10 mouse cellular contexts compared by ENCODE assay signal in the genomic region with DNA sequence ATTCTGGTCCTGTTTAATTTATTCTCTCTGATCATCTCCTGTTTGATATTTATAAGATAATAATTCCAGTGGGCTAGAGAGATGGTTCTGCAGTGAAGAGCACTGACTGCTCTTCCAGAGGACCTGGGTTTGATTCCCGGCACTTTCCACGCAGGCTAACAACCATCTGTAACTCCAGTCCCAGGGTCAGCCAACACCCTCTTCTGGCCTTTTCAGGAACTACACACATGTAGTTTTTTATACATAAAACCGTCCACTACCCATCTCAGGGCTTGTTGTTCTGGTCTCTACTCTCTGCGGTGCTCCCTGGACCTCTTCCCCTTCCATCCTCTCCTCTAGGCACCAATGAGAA. TPM values are rescaled to one million over a fixed set of nuclear protein-coding genes. Genes with fewer than 3 reads are reported as not detected.
DNase-seq lines count a peak whose midpoint lies in the region; ATAC-seq and TF ChIP-seq lines count a peak whose summit lies in the region.
"Had no signal": no experiment of that assay in that cellular context is flagged by ENCODE, and none has a peak within 500 bp of the region (broad histone marks: within the 10 kb centered on the region; RNA-seq: fewer than 3 reads in every experiment).

No protein-coding gene starts in this region.

- H3K4me3 ChIP-seq in gastrocnemius, adult 2 months, result peak overlapping the region; percentile 64
- no peak overlapping the region for H3K4me3 ChIP-seq in kidney, embryonic 15.5 days (replicated peaks)
- H3K4me3 ChIP-seq in embryonic fibroblast, embryonic 13.5 days (ENCODE audit: insufficient read depth, low read length), result no peak overlapping the region
- H3K4me3 ChIP-seq in thymus, adult 2 months (ENCODE audit: control insufficient read depth, insufficient read depth, low read length), result no peak overlapping the region

- 0 out of 2 replicates have a peak overlapping the region, but pooled peaks have one; percentile 7 for H3K4me2 ChIP-seq in kidney, embryonic 15.5 days

- peak; percentile 14; the same call in 1 of the 2 replicates for TF ChIP-seq CTCF in gastrocnemius, adult 2 months (IDR thresholded peaks at IDR 0.05)
- no peak for TF ChIP-seq CTCF in embryonic fibroblast, embryonic 13.5 days (IDR thresholded peaks at IDR 0.05; ENCODE audit: borderline replicate concordance, insufficient read depth, low read length)
- TF ChIP-seq CTCF in thymus, adult 2 months (IDR thresholded peaks at IDR 0.05; ENCODE audit: borderline replicate concordance, control insufficient read depth, extremely low read depth, insufficient read depth, low read length, poor library complexity), result no peak

- peak overlapping the region; percentile 80 for H3K27ac ChIP-seq in gastrocnemius, adult 2 months
- H3K27ac ChIP-seq in kidney, embryonic 15.5 days, result peak overlapping the region; percentile 75
- H3K27ac ChIP-seq in embryonic fibroblast, embryonic 13.5 days (ENCODE audit: insufficient read depth, low read length), result peak overlapping the region; percentile 60
- H3K27ac ChIP-seq in thymus, adult 2 months (ENCODE audit: control insufficient read depth, insufficient read depth, low read length), result no peak overlapping the region

- H3K4me1 ChIP-seq in kidney, embryonic 15.5 days, result peaks cover 14% of the 10 kb centered on the region; the same call in 1 of the 2 replicates
- peaks cover 4% of the 10 kb centered on the region for H3K4me1 ChIP-seq in embryonic fibroblast, embryonic 13.5 days (ENCODE audit: control insufficient read depth, insufficient read depth, low read length)
- H3K4me1 ChIP-seq in thymus, adult 2 months (replicated peaks; ENCODE audit: control insufficient read depth, insufficient read depth, low read length), result no peaks in the 10 kb centered on the region

- intact Hi-C loops in gastrocnemius, adult 2 months (cut with DNase I), result no loop called here

- WGBS in kidney, embryonic 15.5 days, result 90% methylated on average over 4 of the region's 4 CpGs
- 98% methylated on average over 4 of the region's 4 CpGs for whole genome bisulfite sequencing in thymus, adult 2 months

- no peak for DNase-seq in gastrocnemius, adult 2 months
- no peak for DNase-seq in gastrocnemius, adult 8-10 months (ENCODE audit: low spot score in 2 of 2)
- DNase-seq in kidney, postnatal 10 days, result no peak
- peak; percentile 62 for DNase-seq in 3T3-L1 (ENCODE audit: low read depth, low spot score)
- no peak for DNase-seq in thymus, adult 18-20 months
- DNase-seq in thymus, adult 2 months, result no peak

- no peaks in the 10 kb centered on the region for H3K27me3 ChIP-seq in kidney, embryonic 15.5 days
- H3K27me3 ChIP-seq in thymus, adult 2 months (ENCODE audit: control insufficient read depth, insufficient read depth, low read length), result no peaks in the 10 kb centered on the region

- no peak for ATAC-seq in kidney, embryonic 15.5 days (replicated peaks; ENCODE audit: low FRiP score)
- ATAC-seq: inflammation-experienced regulatory T-cells, adult 6 months had no signal

- no peaks in the 10 kb centered on the region for H3K36me3 ChIP-seq in kidney, embryonic 15.5 days
- H3K36me3 ChIP-seq in thymus, adult 2 months (ENCODE audit: control insufficient read depth, insufficient read depth, low read length), result no peaks in the 10 kb centered on the region

- no peaks in the 10 kb centered on the region for H3K9me3 ChIP-seq in kidney, embryonic 15.5 days (replicated peaks)

- TF ChIP-seq POLR2A in embryonic fibroblast, embryonic 13.5 days (IDR thresholded peaks at IDR 0.05; ENCODE audit: low read depth, low read length), result no peak
- TF ChIP-seq POLR2A in thymus, adult 2 months (IDR thresholded peaks at IDR 0.05; ENCODE audit: control insufficient read depth, extremely low read depth, insufficient read depth, low read length, poor library complexity), result no peak

- no peak overlapping the region for H3K9ac ChIP-seq in kidney, embryonic 15.5 days

RNA-seq across cellular contexts. Expression of gene Cdsn, which starts 1.8 kb away (rescaled TPM):
- not detected for total RNA-seq in gastrocnemius, adult 2 months (2021)
- total RNA-seq in gastrocnemius, adult 8-10 months (2022), result 1 to 10 TPM in 1 of 4 experiments, under 1 TPM in 1, not detected in 2; 0.29 to 1.1 TPM
- 0.23 TPM in 1 of 2 replicates, not detected in the other for polyA plus RNA-seq in kidney, embryonic 15.5 days (2015; fragmentation: Nextera tagmentation; extraction: Ambion mirVana)
- 19.8 and 28.6 TPM in 2 replicates for polyA plus RNA-seq in embryonic fibroblast, embryonic 13.5 days (2011; ENCODE audit: insufficient read length, low read depth, missing spikeins)
- polyA plus RNA-seq in thymus, adult 2 months (2012; rRNA removed), result 1.8 and 3.3 TPM in 2 replicates
- polyA plus RNA-seq: inflammation-experienced regulatory T-cells, adult 6 months had no signal

RNA-seq across cellular contexts. Expression of gene Psors1c2, which starts 17.1 kb away (rescaled TPM):
- total RNA-seq in gastrocnemius, adult 2 months (2021), result not detected
- total RNA-seq in gastrocnemius, adult 8-10 months (2022), result not detected
- polyA plus RNA-seq in kidney, embryonic 15.5 days (2015; fragmentation: Nextera tagmentation; extraction: Ambion mirVana), result 0.94 and 1.5 TPM in 2 replicates
- 0.63 TPM in 1 of 2 replicates, not detected in the other for polyA plus RNA-seq in embryonic fibroblast, embryonic 13.5 days (2011; ENCODE audit: insufficient read length, low read depth, missing spikeins)
- polyA plus RNA-seq in thymus, adult 2 months (2012; rRNA removed), result 10.2 and 11.2 TPM in 2 replicates

RNA-seq across cellular contexts. Expression of gene 2300002M23Rik, which starts 17.1 kb away (rescaled TPM):
- not detected for total RNA-seq in gastrocnemius, adult 2 months (2021)
- not detected for total RNA-seq in gastrocnemius, adult 8-10 months (2022)
- polyA plus RNA-seq in kidney, embryonic 15.5 days (2015; fragmentation: Nextera tagmentation; extraction: Ambion mirVana), result 0.13 TPM in 1 of 2 replicates, not detected in the other
- polyA plus RNA-seq in embryonic fibroblast, embryonic 13.5 days (2011; ENCODE audit: insufficient read length, low read depth, missing spikeins), result not detected in 2 replicates
- polyA plus RNA-seq in thymus, adult 2 months (2012; rRNA removed), result 0.58 and 0.59 TPM in 2 replicates
- polyA plus RNA-seq: frontal cortex, adult 2 months; inflammation-experienced regulatory T-cells, adult 6 months had no signal

RNA-seq across cellular contexts. Expression of gene Cchcr1, which starts 33.2 kb away (rescaled TPM):
- total RNA-seq in gastrocnemius, adult 2 months (2021), result 1 to 10 TPM; 1.7 TPM
- total RNA-seq in gastrocnemius, adult 8-10 months (2022), result 1 to 10 TPM in 3 of 4 experiments, under 1 TPM in 1; 0.82 to 1.3 (median 1.1) TPM
- polyA plus RNA-seq in kidney, embryonic 15.5 days (2015; fragmentation: Nextera tagmentation; extraction: Ambion mirVana), result 19.9 and 21.7 TPM in 2 replicates
- polyA plus RNA-seq in embryonic fibroblast, embryonic 13.5 days (2011; ENCODE audit: insufficient read length, low read depth, missing spikeins), result 18.6 and 22.8 TPM in 2 replicates
- 19.3 and 19.5 TPM in 2 replicates for polyA plus RNA-seq in thymus, adult 2 months (2012; rRNA removed)

RNA-seq across cellular contexts. Expression of gene Tcf19, which starts 33.5 kb away (rescaled TPM):
- 1 to 10 TPM in 1 of 2 experiments, under 1 TPM in 1; 0.73 to 1.0 TPM for total RNA-seq in gastrocnemius, adult 2 months (2021)
- total RNA-seq in gastrocnemius, adult 8-10 months (2022), result under 1 TPM; 0.32 to 0.67 (median 0.51) TPM
- polyA plus RNA-seq in kidney, embryonic 15.5 days (2015; fragmentation: Nextera tagmentation; extraction: Ambion mirVana), result 69.5 and 71.7 TPM in 2 replicates
- 25.5 and 30.6 TPM in 2 replicates for polyA plus RNA-seq in embryonic fibroblast, embryonic 13.5 days (2011; ENCODE audit: insufficient read length, low read depth, missing spikeins)
- 64.4 and 92.6 TPM in 2 replicates for polyA plus RNA-seq in thymus, adult 2 months (2012; rRNA removed)
